Mouse (Mus musculus): ENCODE measurements at regions not wholly inside any gene's neighbourhood (a gene's known extent, or its start where the extent isn't known, plus 50 kb on each side); places are given as distances from the start of the nearest gene placed in this dataset.

- Histone ChIP-seq H3K36me3 (no peaks in the 10 kb centered on the region), H3K27ac (no peak overlapping the region), H3K9me3 (no peaks in the 10 kb centered on the region), H3K4me1 (replicated peaks) (no peaks in the 10 kb centered on the region), H3K4me2 (replicated peaks) (no peak overlapping the region), H3K4me3 (replicated peaks) (no peak overlapping the region), H3K9ac (replicated peaks) (no peak overlapping the region), H3K27me3 (peaks cover 2% of the 10 kb centered on the region)
- WGBS = 81% methylated on average over 9 of the region's 9 CpGs
- no peak for ATAC-seq
These were observed 109.6 kb upstream of the Zbtb40 start for GRCm38 (mm10) chr4:137158201-137158600.

GRCm38 (mm10) chr4:137156441-137157105 lies 108.0 kb upstream of the Zbtb40 start:
- no peak overlapping the region for H3K4me2 ChIP-seq (replicated peaks)
- H3K36me3 ChIP-seq = no peaks in the 10 kb centered on the region
- no peaks in the 10 kb centered on the region for H3K27me3 ChIP-seq
- no peak overlapping the region for H3K4me3 ChIP-seq (replicated peaks)
- ATAC-seq = no peak
- 65% methylated on average over 11 of the region's 11 CpGs for WGBS
- no peak overlapping the region for H3K27ac ChIP-seq
- H3K9ac ChIP-seq (replicated peaks) = no peak overlapping the region
- H3K4me1 ChIP-seq (replicated peaks) = no peaks in the 10 kb centered on the region
- no peaks in the 10 kb centered on the region for H3K9me3 ChIP-seq

- ATAC-seq = no peak
- no peak overlapping the region for H3K27ac ChIP-seq
- 78% methylated on average over 4 of the region's 4 CpGs for WGBS
- H3K36me3 ChIP-seq = no peaks in the 10 kb centered on the region
- H3K27me3 ChIP-seq = no peaks in the 10 kb centered on the region
- H3K4me2 ChIP-seq (replicated peaks) = no peak overlapping the region
- H3K9ac ChIP-seq (replicated peaks) = no peak overlapping the region
- H3K4me1 ChIP-seq (replicated peaks) = no peaks in the 10 kb centered on the region
- H3K4me3 ChIP-seq (replicated peaks) = no peak overlapping the region
- H3K9me3 ChIP-seq = no peaks in the 10 kb centered on the region
These were observed 100.2 kb upstream of the Zbtb40 start for GRCm38 (mm10) chr4:137148756-137149155.

DNA sequence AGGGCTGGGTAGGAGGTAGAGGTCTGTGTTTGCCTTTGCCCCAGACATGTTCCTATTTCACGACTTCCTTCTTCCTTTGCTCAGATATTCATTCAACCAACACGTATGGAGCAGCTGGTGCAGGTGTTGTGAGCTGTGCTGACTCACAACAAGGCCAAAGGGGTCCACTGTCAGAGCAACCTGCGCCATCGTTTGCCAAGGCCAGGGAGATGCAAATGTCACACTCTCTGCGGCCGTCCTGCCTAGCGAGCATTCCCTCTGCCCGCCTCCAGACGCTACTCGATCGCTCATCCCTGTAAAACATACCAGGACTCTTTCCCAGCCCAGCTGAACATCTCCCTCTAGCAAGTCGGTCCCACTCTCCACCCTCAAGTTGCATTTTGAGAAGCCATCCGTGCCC lies 99.2 kb upstream of the Zbtb40 start:
- Histone ChIP-seq H3K4me1 (replicated peaks) (peaks cover under 1% of the 10 kb centered on the region; the same call in 1 of the 2 replicates), H3K36me3 (no peaks in the 10 kb centered on the region), H3K9me3 (no peaks in the 10 kb centered on the region), H3K4me2 (replicated peaks) (no peak overlapping the region), H3K4me3 (replicated peaks) (no peak overlapping the region), H3K27ac (no peak overlapping the region), H3K9ac (replicated peaks) (no peak overlapping the region), H3K27me3 (no peaks in the 10 kb centered on the region)
- no peak for ATAC-seq
- 80% methylated on average over 13 of the region's 13 CpGs for WGBS

- Histone ChIP-seq H3K27me3 (no peaks in the 10 kb centered on the region), H3K4me2 (replicated peaks) (no peak overlapping the region), H3K4me3 (replicated peaks) (no peak overlapping the region), H3K4me1 (replicated peaks) (peaks cover 11% of the 10 kb centered on the region), H3K27ac (no peak overlapping the region), H3K36me3 (no peaks in the 10 kb centered on the region), H3K9ac (replicated peaks) (no peak overlapping the region), H3K9me3 (no peaks in the 10 kb centered on the region)
- no peak for ATAC-seq
- WGBS = 72% methylated on average over 3 of the region's 3 CpGs
These were observed 97.7 kb upstream of the Zbtb40 start for GRCm38 (mm10) chr4:137146326-137146725.

DNA sequence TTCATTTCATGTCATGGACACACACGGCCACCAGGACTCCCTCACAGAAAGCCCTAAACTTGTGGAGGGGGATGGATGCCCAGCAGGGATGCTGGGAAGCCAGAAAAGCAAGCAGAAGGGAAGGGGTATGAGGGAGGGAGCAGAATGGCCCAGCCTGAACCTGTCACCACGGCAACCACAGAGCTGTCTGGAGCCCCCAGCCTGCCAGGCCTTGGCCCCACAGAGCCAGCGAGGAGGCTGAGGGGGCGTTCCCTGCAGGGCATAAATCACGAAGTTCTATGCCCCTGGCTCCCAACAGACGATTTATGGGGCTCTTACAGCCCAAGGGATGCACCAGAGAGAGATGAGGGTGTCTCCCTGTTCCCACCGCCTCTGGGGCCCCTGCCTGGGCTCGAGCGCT lies 93.7 kb upstream of the Zbtb40 start:
- Histone ChIP-seq H3K27ac (no peak overlapping the region), H3K4me3 (replicated peaks) (no peak overlapping the region), H3K36me3 (no peaks in the 10 kb centered on the region), H3K27me3 (no peaks in the 10 kb centered on the region), H3K4me2 (replicated peaks) (no peak overlapping the region), H3K9ac (replicated peaks) (0 out of 2 replicates have a peak overlapping the region, but pooled peaks have one; percentile 10), H3K9me3 (no peaks in the 10 kb centered on the region), H3K4me1 (replicated peaks) (peaks cover 11% of the 10 kb centered on the region)
- 0 out of 2 replicates have a peak, but pooled peaks have one; percentile 50 for ATAC-seq
- WGBS = 25% methylated on average over 9 of the region's 9 CpGs

- no peak overlapping the region for H3K9ac ChIP-seq (replicated peaks)
- no peaks in the 10 kb centered on the region for H3K9me3 ChIP-seq
- no peak for ATAC-seq
- H3K4me3 ChIP-seq (replicated peaks) = no peak overlapping the region
- no peak overlapping the region for H3K4me2 ChIP-seq (replicated peaks)
- H3K27me3 ChIP-seq = no peaks in the 10 kb centered on the region
- H3K27ac ChIP-seq = no peak overlapping the region
- peaks cover 22% of the 10 kb centered on the region for H3K4me1 ChIP-seq (replicated peaks)
- H3K36me3 ChIP-seq = no peaks in the 10 kb centered on the region
- 84% methylated on average over 17 of the region's 17 CpGs for WGBS
These were observed 90.6 kb upstream of the Zbtb40 start for GRCm38 (mm10) chr4:137139051-137139705.

DNA sequence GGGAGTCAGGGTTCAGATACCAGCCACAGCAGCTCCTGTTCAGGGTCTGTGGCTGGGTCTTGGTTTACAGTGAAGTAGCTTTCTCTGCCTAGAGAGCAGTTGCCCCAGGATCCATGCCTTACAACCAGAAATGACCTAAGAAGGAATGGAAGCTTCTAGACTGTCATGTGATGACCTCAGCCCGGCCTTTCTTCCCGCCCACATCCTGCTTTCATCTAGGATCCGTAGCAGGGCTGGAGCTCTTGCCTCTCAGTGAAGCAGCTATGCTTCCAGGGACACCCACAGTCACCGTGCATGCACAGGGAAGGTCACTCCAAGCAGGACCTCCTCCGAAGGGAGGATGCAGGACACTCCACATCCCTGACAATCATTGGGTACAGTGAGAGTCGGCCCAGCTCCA lies 89.5 kb upstream of the Zbtb40 start:
- peaks cover 22% of the 10 kb centered on the region for H3K4me1 ChIP-seq (replicated peaks)
- H3K36me3 ChIP-seq = no peaks in the 10 kb centered on the region
- no peak overlapping the region for H3K4me2 ChIP-seq (replicated peaks)
- no peak overlapping the region for H3K27ac ChIP-seq
- H3K4me3 ChIP-seq (replicated peaks) = no peak overlapping the region
- no peaks in the 10 kb centered on the region for H3K27me3 ChIP-seq
- no peak for ATAC-seq
- no peak overlapping the region for H3K9ac ChIP-seq (replicated peaks)
- WGBS = 87% methylated on average over 6 of the region's 6 CpGs
- no peaks in the 10 kb centered on the region for H3K9me3 ChIP-seq

DNA sequence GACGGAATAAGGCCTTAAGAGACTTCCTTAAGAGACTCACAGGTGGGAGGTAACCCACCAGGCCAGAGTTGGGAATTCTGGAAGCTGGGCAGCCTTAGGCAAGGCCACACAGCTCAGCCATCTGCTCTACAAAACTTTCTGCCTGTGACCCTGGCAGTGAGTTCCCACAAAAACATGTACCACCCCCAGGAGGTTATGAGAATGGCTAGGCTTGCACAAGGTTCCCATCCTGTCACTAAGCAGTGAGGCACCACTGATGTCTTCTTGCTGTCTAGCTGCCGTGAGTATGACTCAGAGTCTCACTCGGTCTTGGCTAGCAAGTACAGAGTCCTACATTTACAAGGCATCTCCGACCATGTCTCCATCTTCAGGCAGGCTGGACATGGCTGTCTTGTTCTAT lies 87.7 kb upstream of the Zbtb40 start:
- peaks cover 11% of the 10 kb centered on the region for H3K4me1 ChIP-seq (replicated peaks)
- WGBS = 87% methylated on average over 4 of the region's 4 CpGs
- ATAC-seq = no peak
- H3K4me2 ChIP-seq (replicated peaks) = no peak overlapping the region
- H3K4me3 ChIP-seq (replicated peaks) = no peak overlapping the region
- H3K27ac ChIP-seq = no peak overlapping the region
- H3K36me3 ChIP-seq = no peaks in the 10 kb centered on the region
- H3K9me3 ChIP-seq = no peaks in the 10 kb centered on the region
- H3K9ac ChIP-seq (replicated peaks) = no peak overlapping the region
- no peaks in the 10 kb centered on the region for H3K27me3 ChIP-seq

- Histone ChIP-seq H3K27me3 (no peaks in the 10 kb centered on the region), H3K4me2 (replicated peaks) (no peak overlapping the region), H3K9me3 (no peaks in the 10 kb centered on the region), H3K27ac (no peak overlapping the region), H3K4me3 (replicated peaks) (no peak overlapping the region), H3K9ac (replicated peaks) (no peak overlapping the region), H3K36me3 (no peaks in the 10 kb centered on the region), H3K4me1 (replicated peaks) (peaks cover 11% of the 10 kb centered on the region)
- 61% methylated on average over 8 of the region's 8 CpGs for WGBS
- no peak for ATAC-seq
These were observed 87.2 kb upstream of the Zbtb40 start for GRCm38 (mm10) chr4:137135792-137136191.

GRCm38 (mm10) chr4:137134553-137134952 lies 86.0 kb upstream of the Zbtb40 start:
- Histone ChIP-seq H3K4me3 (replicated peaks) (no peak overlapping the region), H3K27me3 (no peaks in the 10 kb centered on the region), H3K9me3 (no peaks in the 10 kb centered on the region), H3K9ac (replicated peaks) (no peak overlapping the region), H3K4me2 (replicated peaks) (no peak overlapping the region), H3K27ac (no peak overlapping the region), H3K4me1 (replicated peaks) (peaks cover 11% of the 10 kb centered on the region), H3K36me3 (no peaks in the 10 kb centered on the region)
- ATAC-seq = no peak
- WGBS = 49% methylated on average over 5 of the region's 5 CpGs

GRCm38 (mm10) chr4:137133789-137134188 lies 85.2 kb upstream of the Zbtb40 start:
- H3K27me3 ChIP-seq = no peaks in the 10 kb centered on the region
- peaks cover 11% of the 10 kb centered on the region for H3K4me1 ChIP-seq (replicated peaks)
- 63% methylated on average over 13 of the region's 13 CpGs for WGBS
- no peak overlapping the region for H3K27ac ChIP-seq
- no peaks in the 10 kb centered on the region for H3K36me3 ChIP-seq
- no peak overlapping the region for H3K9ac ChIP-seq (replicated peaks)
- no peak overlapping the region for H3K4me3 ChIP-seq (replicated peaks)
- no peak overlapping the region for H3K4me2 ChIP-seq (replicated peaks)
- no peaks in the 10 kb centered on the region for H3K9me3 ChIP-seq
- no peak for ATAC-seq

All from midbrain, embryonic 13.5 days (tissue).